Mouse (Mus musculus): ENCODE measurements at regions not wholly inside any gene's neighbourhood (a gene's known extent, or its start where the extent isn't known, plus 50 kb on each side); places are given as distances from the start of the nearest gene placed in this dataset.

GRCm38 (mm10) chr5:91456924-91457323 lies 54.1 kb upstream of the Btc start:
- DNase-seq (ENCODE audit: low spot score in 2 of 2), result no peak

DNA sequence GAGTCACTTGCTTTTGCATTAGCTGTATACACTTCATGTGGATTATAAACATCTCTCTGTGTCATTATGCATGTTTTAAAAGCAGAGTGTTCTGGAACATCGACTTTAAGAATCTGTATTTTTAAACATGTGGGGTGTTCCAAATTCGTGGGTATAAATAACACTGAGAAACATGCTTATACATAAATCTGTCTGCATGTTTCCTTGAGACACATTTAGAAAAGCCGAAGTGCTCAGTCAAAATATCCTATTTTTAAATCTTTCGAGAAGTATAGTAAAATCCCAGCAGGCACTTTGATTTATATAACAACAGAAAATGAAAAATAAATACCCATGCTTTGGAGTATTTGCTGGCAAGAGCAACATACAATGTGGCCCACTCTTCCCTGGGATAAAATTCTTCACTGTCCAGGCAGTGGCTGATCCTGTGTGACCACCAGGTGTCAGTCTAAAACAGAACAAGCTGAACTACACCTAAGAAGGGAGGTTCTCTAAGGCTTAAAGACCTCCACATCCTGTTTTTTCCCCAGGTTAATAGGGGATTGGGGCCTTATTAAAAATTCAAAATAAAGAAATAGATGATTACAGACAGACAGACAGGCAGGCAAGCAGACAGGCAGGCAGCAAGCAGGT lies 52.4 kb upstream of the Parm1 start:
- peak; percentile 68 to 71 for DNase-seq (ENCODE audit: low spot score in 2 of 2)
